Mouse (Mus musculus): Measurements from ENCODE around the gene H2-Q7. TPM values are rescaled to one million over a fixed set of nuclear protein-coding genes. Genes with fewer than 3 reads are reported as not detected.
"Not testable (repeated sequence)": the region's sequence is repeated elsewhere in the genome, so short reads cannot be mapped to it uniquely, and the experiment has no call there.

The H2-Q7 gene
- polyA plus RNA-seq (2015; fragmentation: Nextera tagmentation; extraction: Ambion mirVana) = 18.4 and 18.7 TPM in 2 replicates

DNA sequence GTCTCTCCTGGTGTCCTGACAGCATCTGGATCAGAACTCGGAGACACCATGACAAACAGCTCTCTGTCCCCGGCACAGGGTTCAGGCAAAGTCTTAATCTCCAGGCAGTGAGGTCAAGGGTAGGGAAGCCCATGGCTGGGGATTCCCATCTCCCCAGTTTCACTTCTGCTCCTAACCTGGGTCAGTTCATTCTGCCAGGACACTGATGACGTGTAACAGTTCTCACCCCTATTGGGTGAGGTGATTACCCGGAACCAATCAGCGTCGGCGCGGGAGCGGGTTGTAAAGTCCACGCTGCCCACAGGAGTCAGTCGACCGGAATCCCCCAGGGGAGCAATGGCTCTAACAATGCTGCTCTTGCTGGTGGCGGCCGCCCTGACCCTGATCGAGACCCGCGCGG, at the start of gene H2-Q7:
Gene H2-Q7 (plus strand): TSS at position 271 of the 400 bp plus-strand sequence.
- WGBS (ENCODE audit: insufficient replicate concordance) = 4% methylated on average over 18 of the region's 18 CpGs
- H3K4me1 ChIP-seq (replicated peaks); H3K27ac ChIP-seq (replicated peaks); H3K9ac ChIP-seq; H3K36me3 ChIP-seq (replicated peaks); H3K9me3 ChIP-seq (replicated peaks): not testable (repeated sequence)
- H3K4me2 ChIP-seq = peak within 1 kb of the TSS; percentile 64
- ATAC-seq (ENCODE audit: insufficient read depth) = peak; percentile 76
- peaks cover 34% of the 10 kb centered on the region for H3K27me3 ChIP-seq
- H3K4me3 ChIP-seq (replicated peaks) = peak within 1 kb of the TSS; percentile 42

DNA sequence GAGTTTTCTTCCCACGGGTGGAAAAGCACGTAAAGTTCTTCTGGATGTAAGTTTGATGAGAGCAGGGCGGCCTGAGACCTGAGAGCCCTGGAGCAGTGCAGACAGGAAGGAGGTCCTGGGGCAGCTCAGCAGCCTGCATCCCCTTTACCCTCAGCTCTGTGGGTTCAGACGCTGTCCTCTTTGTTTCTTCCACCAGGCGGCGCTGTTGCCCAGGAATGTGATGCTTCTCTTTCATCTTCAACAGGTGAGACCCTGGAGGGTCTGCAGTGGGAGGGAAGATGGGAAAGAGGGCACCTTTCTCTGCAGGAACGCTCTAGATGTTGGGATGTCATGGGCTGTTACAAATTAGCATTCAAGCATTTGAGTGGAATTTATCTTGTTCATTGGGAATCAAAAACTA, 49.2 kb upstream of the H2-Q7 start:
- H3K4me2 ChIP-seq; H3K27me3 ChIP-seq; H3K36me3 ChIP-seq (replicated peaks): not testable (repeated sequence)

GRCm38 (mm10) chr17:35392671-35393070, 46.3 kb upstream of the H2-Q7 start:
- 39% methylated on average over 2 of the region's 2 CpGs for WGBS (ENCODE audit: insufficient replicate concordance)
- H3K9me3 ChIP-seq (replicated peaks); H3K27ac ChIP-seq (replicated peaks); H3K9ac ChIP-seq; ATAC-seq (ENCODE audit: insufficient read depth); H3K36me3 ChIP-seq (replicated peaks); H3K4me3 ChIP-seq (replicated peaks); H3K4me2 ChIP-seq; H3K4me1 ChIP-seq (replicated peaks): not testable (repeated sequence)
- H3K27me3 ChIP-seq = peaks cover 14% of the 10 kb centered on the region

More for the DNA sequence above, 49.2 kb upstream of the H2-Q7 start:
- not testable (repeated sequence) for ATAC-seq (ENCODE audit: insufficient read depth); H3K4me3 ChIP-seq (replicated peaks); H3K9ac ChIP-seq; H3K27ac ChIP-seq (replicated peaks); H3K9me3 ChIP-seq (replicated peaks); H3K4me1 ChIP-seq (replicated peaks)
- 6% methylated on average over 7 of the region's 7 CpGs for WGBS (ENCODE audit: insufficient replicate concordance)

GRCm38 (mm10) chr17:35393864-35394800, 44.8 kb upstream of the H2-Q7 start:
- H3K9me3 ChIP-seq (replicated peaks); H3K27ac ChIP-seq (replicated peaks); H3K4me1 ChIP-seq (replicated peaks); H3K9ac ChIP-seq; H3K36me3 ChIP-seq (replicated peaks): not testable (repeated sequence)
- H3K4me3 ChIP-seq (replicated peaks) = 0 out of 2 replicates have a peak overlapping the region, but pooled peaks have one; percentile 15
- H3K4me2 ChIP-seq = peak overlapping the region; percentile 46
- peaks cover 14% of the 10 kb centered on the region for H3K27me3 ChIP-seq
- 4% methylated on average over 59 of the region's 75 CpGs for WGBS (ENCODE audit: insufficient replicate concordance)
- ATAC-seq (ENCODE audit: insufficient read depth) = peak; percentile 86

DNA sequence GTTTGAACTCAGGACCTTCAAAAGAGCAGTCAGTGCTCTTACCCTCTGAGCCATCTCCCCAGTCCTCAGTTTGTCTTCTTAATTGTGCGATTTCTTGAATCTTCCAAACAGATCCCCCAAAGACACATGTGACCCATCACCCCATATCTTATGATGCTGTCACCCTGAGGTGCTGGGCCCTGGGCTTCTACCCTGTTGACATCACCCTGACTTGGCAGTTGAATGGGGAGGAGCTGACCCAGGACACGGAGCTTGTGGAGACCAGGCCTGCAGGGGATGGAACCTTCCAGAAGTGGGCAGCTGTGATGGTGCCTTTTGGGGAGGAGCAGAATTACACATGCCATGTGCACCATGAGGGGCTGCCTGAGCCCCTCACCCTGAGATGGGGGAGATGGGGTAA, 42.0 kb upstream of the H2-Q7 start:
- not testable (repeated sequence) for ATAC-seq (ENCODE audit: insufficient read depth); H3K4me1 ChIP-seq (replicated peaks); H3K36me3 ChIP-seq (replicated peaks); H3K9ac ChIP-seq; H3K9me3 ChIP-seq (replicated peaks); H3K4me3 ChIP-seq (replicated peaks); H3K4me2 ChIP-seq; H3K27ac ChIP-seq (replicated peaks)
- H3K27me3 ChIP-seq = peaks cover 14% of the 10 kb centered on the region
- 47% methylated on average over 2 of the region's 2 CpGs for WGBS (ENCODE audit: insufficient replicate concordance)

- H3K4me3 ChIP-seq (replicated peaks); H3K27me3 ChIP-seq; H3K4me2 ChIP-seq; ATAC-seq (ENCODE audit: insufficient read depth); H3K9me3 ChIP-seq (replicated peaks); H3K36me3 ChIP-seq (replicated peaks); H3K27ac ChIP-seq (replicated peaks); H3K9ac ChIP-seq; H3K4me1 ChIP-seq (replicated peaks): not testable (repeated sequence)
- WGBS (ENCODE audit: insufficient replicate concordance) = no CpG with 5 or more reads among the region's 1 CpGs
These were observed 25.9 kb upstream of the H2-Q7 start for GRCm38 (mm10) chr17:35413057-35413456.

- H3K4me3 ChIP-seq (replicated peaks); H3K4me2 ChIP-seq; H3K36me3 ChIP-seq (replicated peaks); H3K9me3 ChIP-seq (replicated peaks); H3K4me1 ChIP-seq (replicated peaks); H3K27me3 ChIP-seq; H3K27ac ChIP-seq (replicated peaks); H3K9ac ChIP-seq; ATAC-seq (ENCODE audit: insufficient read depth): not testable (repeated sequence)
- WGBS (ENCODE audit: insufficient replicate concordance) = 40% methylated on average over 3 of the region's 10 CpGs
These were observed 23.5 kb upstream of the H2-Q7 start for GRCm38 (mm10) chr17:35415273-35416129.

DNA sequence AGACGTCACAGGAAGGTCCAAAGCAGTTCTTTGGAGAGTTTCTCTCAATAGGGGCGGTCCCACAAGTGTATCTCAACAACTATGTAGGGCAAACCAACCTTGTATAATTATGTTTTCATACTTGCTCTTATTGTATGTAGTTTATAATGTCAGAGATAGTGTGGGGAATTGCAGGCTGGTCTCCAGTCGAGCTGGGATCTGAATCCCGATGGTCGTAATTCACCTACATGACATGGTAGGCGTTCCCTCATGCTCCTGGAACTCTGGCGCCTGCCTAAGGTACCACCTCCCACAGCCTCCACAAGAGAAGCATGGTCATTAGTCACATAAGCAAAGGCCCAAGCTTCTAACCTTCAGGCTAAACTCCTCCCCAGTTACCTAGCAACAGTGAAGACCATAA, 20.2 kb upstream of the H2-Q7 start:
- Histone ChIP-seq H3K4me1 (replicated peaks) (no peaks in the 10 kb centered on the region), H3K9me3 (replicated peaks) (no peaks in the 10 kb centered on the region), H3K4me2 (no peak overlapping the region), H3K27me3 (peaks cover 17% of the 10 kb centered on the region), H3K4me3 (replicated peaks) (no peak overlapping the region), H3K27ac (replicated peaks) (no peak overlapping the region), H3K36me3 (replicated peaks) (no peaks in the 10 kb centered on the region), H3K9ac (no peak overlapping the region)
- 61% methylated on average over 7 of the region's 7 CpGs for WGBS (ENCODE audit: insufficient replicate concordance)
- no peak for ATAC-seq (ENCODE audit: insufficient read depth)

DNA sequence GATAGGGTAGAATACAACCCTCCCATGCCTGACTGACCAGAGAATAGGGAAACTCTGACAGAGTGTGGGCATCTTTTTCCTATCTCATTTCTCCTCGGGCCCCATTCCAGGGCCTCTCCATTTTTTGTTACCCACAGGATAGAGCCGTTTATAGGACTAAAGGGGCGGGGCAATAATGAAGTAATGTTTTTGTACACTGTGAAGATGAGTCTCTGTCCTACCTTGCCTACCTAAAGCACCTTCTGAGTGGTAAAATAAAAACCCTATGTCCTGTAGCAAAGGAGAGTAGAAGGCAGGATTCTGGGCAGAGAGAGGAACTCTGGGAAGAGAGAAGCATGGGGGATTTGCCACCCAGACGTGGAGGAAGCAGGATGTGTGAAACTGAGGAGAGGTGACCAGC, 19.4 kb upstream of the H2-Q7 start:
- not testable (repeated sequence) for H3K9me3 ChIP-seq (replicated peaks); H3K4me1 ChIP-seq (replicated peaks); ATAC-seq (ENCODE audit: insufficient read depth); H3K4me3 ChIP-seq (replicated peaks); H3K36me3 ChIP-seq (replicated peaks); H3K9ac ChIP-seq; H3K27ac ChIP-seq (replicated peaks); H3K4me2 ChIP-seq
- peaks cover 21% of the 10 kb centered on the region for H3K27me3 ChIP-seq
- 37% methylated on average over 4 of the region's 4 CpGs for WGBS (ENCODE audit: insufficient replicate concordance)

DNA sequence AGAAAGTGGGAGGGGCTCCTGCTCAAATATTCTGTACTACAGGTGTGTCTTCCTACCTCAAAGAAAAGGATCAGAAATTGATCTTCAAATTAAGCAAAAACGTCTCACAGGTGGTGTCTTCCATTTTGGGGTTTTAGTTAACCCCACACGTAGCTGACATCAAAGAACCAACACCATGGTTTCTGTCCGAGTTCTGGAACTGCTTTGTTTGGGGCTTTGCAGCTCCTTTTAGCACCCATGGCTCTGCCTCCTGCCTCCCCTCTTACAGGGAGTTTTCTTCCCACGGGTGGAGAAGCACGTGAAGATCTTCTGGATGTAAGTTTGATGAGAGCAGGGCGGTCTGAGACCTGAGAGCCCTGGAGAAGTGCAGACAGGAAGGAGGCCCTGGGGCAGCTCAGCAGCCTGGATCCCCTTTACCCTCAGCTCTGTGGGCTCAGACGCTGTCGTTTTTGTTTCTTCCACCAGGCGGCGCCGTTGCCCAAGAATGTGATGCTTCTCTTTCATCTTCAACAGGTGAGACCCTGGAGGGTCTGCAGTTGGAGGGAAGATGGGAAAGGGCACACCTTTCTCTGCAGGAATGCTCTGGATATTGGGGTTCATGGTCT, 18.6 kb upstream of the H2-Q7 start:
- H3K4me3 ChIP-seq (replicated peaks); H3K9me3 ChIP-seq (replicated peaks); H3K4me1 ChIP-seq (replicated peaks); H3K27ac ChIP-seq (replicated peaks); H3K9ac ChIP-seq; ATAC-seq (ENCODE audit: insufficient read depth); H3K36me3 ChIP-seq (replicated peaks); H3K4me2 ChIP-seq: not testable (repeated sequence)
- 11% methylated on average over 11 of the region's 11 CpGs for WGBS (ENCODE audit: insufficient replicate concordance)
- peaks cover 29% of the 10 kb centered on the region for H3K27me3 ChIP-seq

- not testable (repeated sequence) for H3K9ac ChIP-seq; H3K4me3 ChIP-seq (replicated peaks); H3K36me3 ChIP-seq (replicated peaks); ATAC-seq (ENCODE audit: insufficient read depth); H3K4me1 ChIP-seq (replicated peaks); H3K4me2 ChIP-seq; H3K9me3 ChIP-seq (replicated peaks); H3K27ac ChIP-seq (replicated peaks)
- 69% methylated on average over 4 of the region's 4 CpGs for WGBS (ENCODE audit: insufficient replicate concordance)
- peaks cover 39% of the 10 kb centered on the region for H3K27me3 ChIP-seq
These were observed 17.6 kb upstream of the H2-Q7 start for GRCm38 (mm10) chr17:35421331-35421730.
